Mouse (Mus musculus) brain, embryonic 14.5 days (tissue): ENCODE data around the gene Tulp1.

Source experiments
- CTCF ChIP-seq: fragments of 200-500 bp; IDR thresholded peaks from 2 replicates; pipeline ENCODE4 v1.5.1; 2012; ENCODE audit warnings: inconsistent platforms, mild to moderate bottlenecking, moderate library complexity, borderline replicate concordance; ENCODE audit not compliant: insufficient read depth, insufficient read length; ENCODE audit errors: extremely low read depth
- POLR2A ChIP-seq: fragments of 200-500 bp; IDR thresholded peaks from 2 replicates; pipeline ENCODE4 v1.6.1; 2012; ENCODE audit warnings: mild to moderate bottlenecking, inconsistent platforms, borderline replicate concordance; ENCODE audit not compliant: poor library complexity, insufficient read depth, insufficient read length, severe bottlenecking; ENCODE audit errors: extremely low read depth

- TF ChIP-seq CTCF (peak; percentile 84), POLR2A (no peak)
Measured at GRCm38 (mm10) chr17:28373821-28374220, 8.8 kb upstream of the Tulp1 start.
